Mouse (Mus musculus): Measurements from ENCODE around the gene Prkcg. TPM values are rescaled to one million over a fixed set of nuclear protein-coding genes. Genes with fewer than 3 reads are reported as not detected.

Prkcg gene
- polyA plus RNA-seq, 1 experiment, result 0.68 TPM

GRCm38 (mm10) chr7:3280654-3281153 lies 8.3 kb upstream of the Prkcg start:
- Histone ChIP-seq H3K27ac (ENCODE audit: control insufficient read depth, insufficient read depth, low read depth, low read length) (no peak overlapping the region), H3K36me3 (ENCODE audit: control insufficient read depth, insufficient read depth, low read length) (no peaks in the 10 kb centered on the region), H3K4me3 (ENCODE audit: control insufficient read depth, low read depth, low read length) (no peak overlapping the region), H3K27me3 (ENCODE audit: control insufficient read depth, insufficient read depth, low read length) (no peaks in the 10 kb centered on the region), H3K4me1 (ENCODE audit: control insufficient read depth, insufficient read depth, low read length) (peaks cover 8% of the 10 kb centered on the region)
- no peak for TF ChIP-seq POLR2A (IDR thresholded peaks at IDR 0.05; ENCODE audit: control insufficient read depth, low read depth, low read length)
- TF ChIP-seq CTCF (IDR thresholded peaks at IDR 0.05; ENCODE audit: control insufficient read depth, insufficient read depth, insufficient replicate concordance, low read depth, low read length), result no peak

DNA sequence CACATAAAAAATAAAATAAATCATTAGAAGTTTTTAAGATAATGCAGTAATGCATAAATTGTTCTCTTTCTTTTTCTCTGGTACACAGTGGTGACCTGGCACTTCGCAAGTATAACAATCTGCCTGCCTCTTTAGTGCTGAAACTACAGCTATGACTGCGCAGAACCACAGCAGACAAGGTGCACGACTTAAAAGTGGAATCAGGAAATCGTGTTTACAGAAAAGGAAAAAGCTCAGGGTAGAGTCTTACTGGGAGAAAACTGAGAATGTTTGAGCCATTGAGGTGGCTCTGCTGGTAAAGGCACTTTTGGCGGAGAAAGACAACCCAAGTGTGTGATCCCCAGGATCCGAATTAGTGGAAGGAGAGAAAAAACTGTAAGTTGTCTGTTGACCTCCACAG lies 7.2 kb upstream of the Prkcg start:
- TF ChIP-seq POLR2A (IDR thresholded peaks at IDR 0.05; ENCODE audit: control insufficient read depth, low read depth, low read length) (no peak), CTCF (IDR thresholded peaks at IDR 0.05; ENCODE audit: control insufficient read depth, insufficient read depth, insufficient replicate concordance, low read depth, low read length) (no peak)
- H3K4me3 ChIP-seq (ENCODE audit: control insufficient read depth, low read depth, low read length), result no peak overlapping the region

DNA sequence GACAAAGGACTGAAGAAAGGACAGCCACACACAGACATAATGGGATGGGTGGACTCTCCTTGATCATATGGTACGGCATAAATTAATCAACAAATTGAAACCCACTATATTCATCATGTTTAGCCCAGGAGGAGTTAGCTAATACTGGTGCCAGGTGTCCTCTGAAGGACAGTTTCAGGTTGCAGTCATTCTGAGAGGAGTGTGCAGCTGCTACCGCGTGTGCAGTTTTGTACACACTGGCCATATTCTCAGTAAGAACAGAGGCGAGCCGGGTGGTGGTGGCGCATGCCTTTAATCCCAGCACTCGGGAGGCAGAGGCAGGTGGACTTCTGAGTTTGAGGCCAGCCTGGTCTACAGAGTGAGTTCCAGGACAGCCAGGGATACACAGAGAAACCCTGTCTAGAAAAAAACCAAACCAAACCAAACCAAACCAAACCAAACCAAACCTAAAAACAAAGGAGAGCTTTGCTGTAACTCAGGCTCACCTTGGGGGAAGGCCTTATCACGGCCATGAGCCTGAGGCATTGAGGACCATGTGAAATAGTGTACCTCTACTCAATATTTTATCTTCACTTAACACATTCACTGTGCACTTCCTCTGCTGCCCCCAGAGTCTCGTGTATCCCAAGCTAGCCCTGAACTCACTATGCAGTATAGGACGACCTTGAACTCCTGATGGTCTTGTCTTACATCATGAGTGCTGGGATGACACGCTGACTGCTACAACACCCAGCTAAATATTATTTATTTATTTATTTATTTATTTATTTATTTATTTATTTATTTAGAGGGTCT lies 5.7 kb upstream of the Prkcg start:
- H3K4me3 ChIP-seq (ENCODE audit: control insufficient read depth, low read depth, low read length), result peak overlapping the region; percentile 21; the same call in 1 of the 2 replicates
- no peaks in the 10 kb centered on the region for H3K27me3 ChIP-seq (ENCODE audit: control insufficient read depth, insufficient read depth, low read length)
- no peak for TF ChIP-seq CTCF (IDR thresholded peaks at IDR 0.05; ENCODE audit: control insufficient read depth, insufficient read depth, insufficient replicate concordance, low read depth, low read length)
- no peak for TF ChIP-seq POLR2A (IDR thresholded peaks at IDR 0.05; ENCODE audit: control insufficient read depth, low read depth, low read length)
- H3K36me3 ChIP-seq (ENCODE audit: control insufficient read depth, insufficient read depth, low read length), result no peaks in the 10 kb centered on the region
- H3K4me1 ChIP-seq (ENCODE audit: control insufficient read depth, insufficient read depth, low read length), result peaks cover 8% of the 10 kb centered on the region
- no peak overlapping the region for H3K27ac ChIP-seq (ENCODE audit: control insufficient read depth, insufficient read depth, low read depth, low read length)

More for the DNA sequence above, 7.2 kb upstream of the Prkcg start:
- no peaks in the 10 kb centered on the region for H3K27me3 ChIP-seq (ENCODE audit: control insufficient read depth, insufficient read depth, low read length)
- no peaks in the 10 kb centered on the region for H3K36me3 ChIP-seq (ENCODE audit: control insufficient read depth, insufficient read depth, low read length)
- H3K27ac ChIP-seq (ENCODE audit: control insufficient read depth, insufficient read depth, low read depth, low read length), result no peak overlapping the region
- H3K4me1 ChIP-seq (ENCODE audit: control insufficient read depth, insufficient read depth, low read length), result peaks cover 8% of the 10 kb centered on the region

DNA sequence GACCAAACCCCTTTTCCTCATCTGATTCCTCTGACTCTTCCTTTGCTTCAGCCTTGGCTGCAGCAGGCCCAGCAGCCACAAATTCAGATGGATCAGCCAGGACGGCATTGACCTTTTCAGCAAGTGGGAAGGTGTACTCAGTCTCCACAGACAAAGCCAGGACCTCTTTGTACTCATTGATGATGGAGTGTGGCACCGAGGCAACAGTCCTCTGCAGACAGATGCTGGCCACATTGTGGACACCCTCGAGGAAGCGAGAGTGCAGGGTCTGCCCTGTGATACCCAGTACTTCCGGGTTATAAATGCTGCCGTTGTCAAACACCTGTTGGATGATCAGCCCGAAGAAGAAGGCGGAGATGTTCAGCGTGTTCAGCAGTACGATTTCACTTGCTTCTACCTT lies 4.4 kb upstream of the Prkcg start:
- Histone ChIP-seq H3K27ac (ENCODE audit: control insufficient read depth, insufficient read depth, low read depth, low read length) (no peak overlapping the region), H3K36me3 (ENCODE audit: control insufficient read depth, insufficient read depth, low read length) (no peaks in the 10 kb centered on the region), H3K27me3 (ENCODE audit: control insufficient read depth, insufficient read depth, low read length) (no peaks in the 10 kb centered on the region), H3K4me1 (ENCODE audit: control insufficient read depth, insufficient read depth, low read length) (peaks cover 15% of the 10 kb centered on the region), H3K4me3 (ENCODE audit: control insufficient read depth, low read depth, low read length) (no peak overlapping the region)
- TF ChIP-seq POLR2A (IDR thresholded peaks at IDR 0.05; ENCODE audit: control insufficient read depth, low read depth, low read length) (no peak), CTCF (IDR thresholded peaks at IDR 0.05; ENCODE audit: control insufficient read depth, insufficient read depth, insufficient replicate concordance, low read depth, low read length) (no peak)

DNA sequence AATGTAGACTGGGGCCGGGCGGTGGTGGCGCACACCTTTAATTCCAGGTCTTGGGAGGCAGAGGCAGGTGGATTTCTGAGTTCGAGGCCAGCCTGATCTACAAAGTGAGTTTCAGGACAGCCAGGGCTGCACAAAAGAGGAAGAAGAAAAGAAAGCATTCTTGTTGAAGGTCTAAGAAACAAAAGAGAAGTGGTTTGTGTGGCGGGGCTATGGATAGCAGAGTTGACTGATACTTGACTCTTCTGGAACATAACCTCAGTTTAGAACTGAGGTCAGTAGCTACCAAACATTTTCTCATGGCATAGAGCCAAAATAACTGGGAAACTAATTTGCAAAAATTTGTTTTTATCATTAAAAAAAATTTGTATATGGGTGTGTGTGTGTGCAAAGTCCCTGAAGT lies 2.9 kb upstream of the Prkcg start:
- Histone ChIP-seq H3K4me3 (ENCODE audit: control insufficient read depth, low read depth, low read length) (no peak overlapping the region), H3K4me1 (ENCODE audit: control insufficient read depth, insufficient read depth, low read length) (peaks cover 26% of the 10 kb centered on the region), H3K27me3 (ENCODE audit: control insufficient read depth, insufficient read depth, low read length) (no peaks in the 10 kb centered on the region), H3K27ac (ENCODE audit: control insufficient read depth, insufficient read depth, low read depth, low read length) (no peak overlapping the region), H3K36me3 (ENCODE audit: control insufficient read depth, insufficient read depth, low read length) (no peaks in the 10 kb centered on the region)
- TF ChIP-seq POLR2A (IDR thresholded peaks at IDR 0.05; ENCODE audit: control insufficient read depth, low read depth, low read length), result no peak
- no peak for TF ChIP-seq CTCF (IDR thresholded peaks at IDR 0.05; ENCODE audit: control insufficient read depth, insufficient read depth, insufficient replicate concordance, low read depth, low read length)

GRCm38 (mm10) chr7:3287186-3287585 lies 1.8 kb upstream of the Prkcg start:
- Histone ChIP-seq H3K4me3 (ENCODE audit: control insufficient read depth, low read depth, low read length) (no peak overlapping the region), H3K4me1 (ENCODE audit: control insufficient read depth, insufficient read depth, low read length) (peaks cover 29% of the 10 kb centered on the region), H3K36me3 (ENCODE audit: control insufficient read depth, insufficient read depth, low read length) (no peaks in the 10 kb centered on the region), H3K27me3 (ENCODE audit: control insufficient read depth, insufficient read depth, low read length) (no peaks in the 10 kb centered on the region), H3K27ac (ENCODE audit: control insufficient read depth, insufficient read depth, low read depth, low read length) (no peak overlapping the region)
- TF ChIP-seq POLR2A (IDR thresholded peaks at IDR 0.05; ENCODE audit: control insufficient read depth, low read depth, low read length) (no peak), CTCF (IDR thresholded peaks at IDR 0.05; ENCODE audit: control insufficient read depth, insufficient read depth, insufficient replicate concordance, low read depth, low read length) (no peak)

- Histone ChIP-seq H3K27me3 (ENCODE audit: control insufficient read depth, insufficient read depth, low read length) (no peaks in the 10 kb centered on the region), H3K27ac (ENCODE audit: control insufficient read depth, insufficient read depth, low read depth, low read length) (peak overlapping the region; percentile 71), H3K36me3 (ENCODE audit: control insufficient read depth, insufficient read depth, low read length) (no peaks in the 10 kb centered on the region), H3K4me1 (ENCODE audit: control insufficient read depth, insufficient read depth, low read length) (peaks cover 21% of the 10 kb centered on the region), H3K4me3 (ENCODE audit: control insufficient read depth, low read depth, low read length) (peak overlapping the region; percentile 83)
- TF ChIP-seq CTCF (IDR thresholded peaks at IDR 0.05; ENCODE audit: control insufficient read depth, insufficient read depth, insufficient replicate concordance, low read depth, low read length) (no peak), POLR2A (IDR thresholded peaks at IDR 0.05; ENCODE audit: control insufficient read depth, low read depth, low read length) (no peak)
Observed at GRCm38 (mm10) chr7:3290257-3291033, 1.5 kb downstream of the Prkcg start.

Measured in testis, adult 2 months (tissue).